Mouse (Mus musculus) C2C12 (cell line): ENCODE data around the gene Mre11a. TPM values are rescaled to one million over a fixed set of nuclear protein-coding genes. Genes with fewer than 3 reads are reported as not detected.

ENCODE experiments used
- H3K27me3 ChIP-seq: one replicate; pipeline ENCODE4 v1.6.1; 2011; ENCODE audit not compliant: control insufficient read depth, insufficient read depth, insufficient read length
- H3K36me3 ChIP-seq: one replicate; pipeline ENCODE4 v1.6.1; 2011; ENCODE audit not compliant: control insufficient read depth, insufficient read depth
- H3K4me3 ChIP-seq: one replicate; pipeline ENCODE4 v1.5.1; 2011; ENCODE audit warnings: mild to moderate bottlenecking, control low read depth; ENCODE audit not compliant: poor library complexity, insufficient read depth, severe bottlenecking
- H3K79me2 ChIP-seq: one replicate; pipeline ENCODE4 v1.6.1; 2011; ENCODE audit not compliant: control insufficient read depth, insufficient read depth
- H3K79me3 ChIP-seq: one replicate; pipeline ENCODE4 v1.6.1; 2011; ENCODE audit warnings: low read depth, control low read depth
- H3ac ChIP-seq: one replicate; pipeline ENCODE3; 2011; ENCODE audit warnings: low read depth; ENCODE audit not compliant: control insufficient read depth, insufficient read length
- CEBPB ChIP-seq: IDR thresholded peaks from one replicate; pipeline ENCODE4 v1.6.1; 2011; ENCODE audit warnings: low read depth, mild to moderate bottlenecking, control low read depth, moderate library complexity
- CTCF ChIP-seq: IDR thresholded peaks from one replicate; pipeline ENCODE4 v1.5.1; 2011; ENCODE audit not compliant: control insufficient read depth, insufficient read depth, insufficient read length
- FOSL1 ChIP-seq: IDR thresholded peaks from one replicate; pipeline ENCODE4 v1.8.0; 2011; ENCODE audit warnings: mild to moderate bottlenecking, low read length; ENCODE audit not compliant: poor library complexity, insufficient read depth, severe bottlenecking
- MAX ChIP-seq: IDR thresholded peaks from one replicate; pipeline ENCODE4 v1.6.1; 2011; ENCODE audit warnings: mild to moderate bottlenecking, control low read depth
- MYOD1 ChIP-seq: IDR thresholded peaks from one replicate; pipeline ENCODE4 v1.6.1; 2011; ENCODE audit warnings: low read depth; ENCODE audit not compliant: control insufficient read depth, insufficient read length
- MYOG ChIP-seq: IDR thresholded peaks from one replicate; pipeline ENCODE4 v1.6.1; 2011; ENCODE audit not compliant: control insufficient read depth, insufficient read length; ENCODE audit errors: extremely low read depth
- USF1 ChIP-seq: IDR thresholded peaks from one replicate; pipeline ENCODE4 v1.6.1; 2011; ENCODE audit warnings: low read depth, mild to moderate bottlenecking, control low read depth, moderate library complexity
- polyA plus RNA-seq: library from polyadenylated mRNA; unstranded; fragments of >200 nt; fragmentation: generic; extraction: Trizol; gene quantifications from one replicate; pipeline ENCODE4 v1.2.1, GENCODE M21; 2012; ENCODE audit warnings: missing spikeins

The Mre11a gene
- polyA plus RNA-seq, 1 experiment = 16.2 TPM

DNA sequence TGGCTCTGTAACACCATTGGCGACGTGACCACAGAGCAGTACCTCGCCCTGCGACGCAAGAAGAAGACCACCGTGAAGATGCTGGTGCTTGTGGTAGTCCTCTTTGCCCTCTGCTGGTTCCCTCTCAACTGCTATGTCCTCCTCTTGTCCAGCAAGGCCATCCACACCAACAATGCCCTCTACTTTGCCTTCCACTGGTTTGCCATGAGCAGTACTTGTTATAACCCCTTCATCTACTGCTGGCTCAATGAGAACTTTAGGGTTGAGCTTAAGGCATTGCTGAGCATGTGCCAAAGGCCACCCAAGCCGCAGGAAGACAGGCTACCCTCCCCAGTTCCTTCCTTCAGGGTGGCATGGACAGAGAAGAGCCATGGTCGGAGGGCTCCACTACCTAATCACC lies 83.9 kb downstream of the Mre11a start:
- no peaks in the 10 kb centered on the region for H3K79me2 ChIP-seq
- no peaks in the 10 kb centered on the region for H3K79me3 ChIP-seq
- no peaks in the 10 kb centered on the region for H3K36me3 ChIP-seq
- no peak for TF ChIP-seq FOSL1
- TF ChIP-seq MAX = no peak
- no peak overlapping the region for H3ac ChIP-seq
- no peak overlapping the region for H3K4me3 ChIP-seq
- H3K27me3 ChIP-seq = peaks cover 17% of the 10 kb centered on the region

DNA sequence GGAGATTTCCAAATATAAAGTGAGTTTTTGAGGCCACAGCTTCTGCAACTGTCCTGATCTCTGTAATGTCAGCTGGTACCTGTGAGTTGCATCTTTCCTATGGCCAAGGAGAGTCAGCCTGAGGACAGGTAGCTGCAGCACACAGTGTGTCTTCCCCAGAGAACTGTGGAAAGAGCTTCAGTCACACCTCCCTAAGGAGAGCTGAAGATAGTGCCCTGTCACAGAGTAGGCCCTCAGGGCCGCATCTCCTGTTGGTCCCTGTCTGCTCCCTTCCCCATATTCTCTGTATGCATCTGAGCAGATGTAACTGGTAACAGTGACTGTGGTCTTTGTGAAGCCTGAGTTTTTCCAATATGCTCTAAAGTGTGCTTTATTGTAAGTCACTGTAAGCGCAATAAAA lies 85.9 kb downstream of the Mre11a start:
- H3K27me3 ChIP-seq = peaks cover 9% of the 10 kb centered on the region
- TF ChIP-seq MYOG (no peak), MYOD1 (no peak), USF1 (no peak), FOSL1 (no peak), CEBPB (no peak), MAX (no peak), CTCF (no peak)

DNA sequence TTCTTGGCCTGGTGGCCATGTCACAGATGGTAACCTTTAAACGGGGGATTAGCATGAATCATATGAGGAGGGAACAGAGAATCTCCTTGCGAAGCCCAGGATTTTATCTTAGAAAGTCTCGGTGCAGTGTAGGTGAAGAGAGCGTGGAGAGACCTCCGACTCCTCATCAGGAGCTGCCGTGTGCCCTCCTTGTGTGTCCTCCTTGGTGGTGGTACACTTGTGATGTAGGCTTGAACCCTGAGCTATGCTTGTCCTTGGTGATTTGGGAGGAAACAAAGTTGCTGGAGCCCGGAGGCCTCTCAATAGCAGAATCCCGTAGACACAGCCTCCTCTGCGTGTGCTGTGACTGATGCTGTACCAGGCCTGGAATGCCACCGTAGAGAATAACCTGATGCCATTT lies 86.3 kb downstream of the Mre11a start:
- Histone ChIP-seq H3K79me3 (no peaks in the 10 kb centered on the region), H3K4me3 (no peak overlapping the region), H3ac (no peak overlapping the region), H3K79me2 (no peaks in the 10 kb centered on the region), H3K36me3 (no peaks in the 10 kb centered on the region), H3K27me3 (peaks cover 10% of the 10 kb centered on the region)
- TF ChIP-seq MYOD1 = no peak
- no peak for TF ChIP-seq MAX
- no peak for TF ChIP-seq USF1
- TF ChIP-seq FOSL1 = no peak
- no peak for TF ChIP-seq CEBPB
- TF ChIP-seq MYOG = no peak
- no peak for TF ChIP-seq CTCF

More for the DNA sequence above, 85.9 kb downstream of the Mre11a start:
- Histone ChIP-seq H3K36me3 (no peaks in the 10 kb centered on the region), H3K79me2 (no peaks in the 10 kb centered on the region), H3K4me3 (no peak overlapping the region), H3K79me3 (no peaks in the 10 kb centered on the region), H3ac (no peak overlapping the region)

DNA sequence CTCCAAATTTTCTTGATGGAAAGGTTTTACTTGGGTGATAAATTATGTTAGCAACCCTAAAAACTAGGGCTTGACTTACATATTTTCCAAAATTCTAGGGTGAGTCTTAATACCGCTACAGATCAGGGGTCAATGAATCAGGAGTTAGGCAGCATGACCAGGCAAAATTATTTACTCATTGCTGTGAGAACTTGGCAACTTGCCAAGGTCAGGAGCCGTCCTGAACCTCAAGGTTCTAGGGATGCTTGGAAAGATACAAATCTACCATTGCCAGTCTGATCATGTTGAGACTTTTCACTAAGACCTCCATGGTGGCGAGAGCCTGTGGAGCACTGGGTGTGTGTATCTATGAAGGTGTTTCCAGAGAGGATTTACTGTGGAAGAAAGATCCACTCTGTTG lies 87.1 kb downstream of the Mre11a start:
- Histone ChIP-seq H3K4me3 (no peak overlapping the region), H3K79me3 (no peaks in the 10 kb centered on the region), H3K79me2 (no peaks in the 10 kb centered on the region), H3ac (no peak overlapping the region), H3K27me3 (peaks cover 13% of the 10 kb centered on the region), H3K36me3 (no peaks in the 10 kb centered on the region)
- TF ChIP-seq MAX = no peak
- TF ChIP-seq MYOD1 = no peak
- TF ChIP-seq CEBPB = no peak
- TF ChIP-seq FOSL1 = no peak
- no peak for TF ChIP-seq USF1
- TF ChIP-seq MYOG = no peak
- no peak for TF ChIP-seq CTCF

DNA sequence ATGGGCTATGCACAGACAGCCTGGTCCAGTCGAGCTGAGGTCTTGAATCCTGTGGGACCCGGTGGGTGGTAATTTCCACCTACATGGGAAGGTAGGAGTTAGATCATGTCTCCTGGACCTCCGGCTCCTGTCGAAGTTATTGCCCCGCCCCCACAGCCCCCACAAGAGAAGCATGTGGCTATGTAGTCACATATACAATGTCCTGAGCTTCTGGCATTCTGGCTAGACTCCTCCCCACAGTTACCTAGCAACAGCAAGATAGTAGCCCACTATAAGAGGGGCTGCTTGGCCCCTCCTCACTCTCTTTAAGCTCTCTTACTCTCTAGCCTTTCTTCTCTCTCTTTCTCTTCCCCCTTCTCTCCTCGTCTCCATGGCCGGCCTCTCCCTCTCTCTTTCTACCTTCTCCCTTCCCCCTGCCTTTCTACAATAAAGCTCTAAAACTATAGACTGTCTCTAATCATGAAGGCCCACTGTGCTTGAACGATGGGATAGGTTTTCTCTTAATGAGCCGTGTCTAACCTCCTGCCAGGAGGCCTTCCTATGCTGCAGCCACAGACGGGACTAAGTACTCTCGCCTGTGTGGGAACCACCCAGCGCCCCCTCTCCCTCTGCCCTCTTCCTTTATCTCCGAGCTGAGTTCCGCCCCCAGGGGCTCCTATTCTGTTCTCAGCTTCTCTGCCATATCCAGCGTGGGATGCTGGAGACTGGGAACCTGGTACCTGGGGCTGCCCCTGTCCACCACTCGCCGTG lies 87.9 kb downstream of the Mre11a start:
- Histone ChIP-seq H3K27me3 (peaks cover 15% of the 10 kb centered on the region), H3K4me3 (no peak overlapping the region), H3ac (no peak overlapping the region), H3K79me2 (no peaks in the 10 kb centered on the region), H3K79me3 (no peaks in the 10 kb centered on the region), H3K36me3 (no peaks in the 10 kb centered on the region)
- no peak for TF ChIP-seq USF1
- no peak for TF ChIP-seq MYOD1
- no peak for TF ChIP-seq CEBPB
- TF ChIP-seq MYOG = no peak
- no peak for TF ChIP-seq MAX
- no peak for TF ChIP-seq FOSL1
- no peak for TF ChIP-seq CTCF
